Mouse (Mus musculus): ENCODE results near the gene Ank2. TPM values are rescaled to one million over a fixed set of nuclear protein-coding genes. Genes with fewer than 3 reads are reported as not detected.

Ank2 gene
- total and polyA plus RNA-seq, 2 experiments: 1.2 to 5.6 TPM

- Histone ChIP-seq H3K27me3 (ENCODE audit: control insufficient read depth, insufficient read depth, low read length) (no peaks in the 10 kb centered on the region), H3K36me3 (ENCODE audit: control insufficient read depth, insufficient read depth, low read length) (no peaks in the 10 kb centered on the region), H3K4me3 (ENCODE audit: insufficient read depth, low read depth, low read length) (peak overlapping the region; percentile 84), H3K9ac (ENCODE audit: low read depth, low read length) (peak overlapping the region; percentile 87), H3K4me1 (ENCODE audit: control insufficient read depth, insufficient read depth, low read length) (peaks cover 7% of the 10 kb centered on the region), H3K27ac (replicated peaks; ENCODE audit: insufficient read depth, low read depth, low read length) (peak overlapping the region; percentile 97), H3K79me2 (ENCODE audit: control insufficient read depth, insufficient read depth, low read length) (peaks cover 10% of the 10 kb centered on the region; the same call in 1 of the 2 replicates)
- WGBS: 20% methylated on average over 9 of the region's 9 CpGs
- no peak for TF ChIP-seq POLR2A (IDR thresholded peaks at IDR 0.05; ENCODE audit: extremely low read depth, insufficient read depth, low read length)
- peak; percentile 20; the same call in 1 of the 2 replicates for TF ChIP-seq CTCF (IDR thresholded peaks at IDR 0.05; ENCODE audit: low read depth, low read length)
- peak; percentile 100 for DNase-seq (ENCODE audit: extremely low read depth, low read depth, low spot score)
Measured at GRCm38 (mm10) chr3:127004860-127005633, 494.1 kb downstream of the Ank2 start.

GRCm38 (mm10) chr3:127003946-127004345 is 495.2 kb downstream of the Ank2 start:
- no peaks in the 10 kb centered on the region for H3K36me3 ChIP-seq (ENCODE audit: control insufficient read depth, insufficient read depth, low read length)
- DNase-seq (ENCODE audit: extremely low read depth, low read depth, low spot score): no peak
- peaks cover 7% of the 10 kb centered on the region for H3K4me1 ChIP-seq (ENCODE audit: control insufficient read depth, insufficient read depth, low read length)
- no peaks in the 10 kb centered on the region for H3K27me3 ChIP-seq (ENCODE audit: control insufficient read depth, insufficient read depth, low read length)
- no peak for TF ChIP-seq CTCF (IDR thresholded peaks at IDR 0.05; ENCODE audit: low read depth, low read length)
- TF ChIP-seq POLR2A (IDR thresholded peaks at IDR 0.05; ENCODE audit: extremely low read depth, insufficient read depth, low read length): no peak
- H3K4me3 ChIP-seq (ENCODE audit: insufficient read depth, low read depth, low read length): no peak overlapping the region
- no peak overlapping the region for H3K27ac ChIP-seq (replicated peaks; ENCODE audit: insufficient read depth, low read depth, low read length)
- H3K9ac ChIP-seq (ENCODE audit: low read depth, low read length): no peak overlapping the region
- WGBS: 90% methylated on average over 11 of the region's 11 CpGs
- H3K79me2 ChIP-seq (ENCODE audit: control insufficient read depth, insufficient read depth, low read length): peaks cover 10% of the 10 kb centered on the region; the same call in 1 of the 2 replicates

- Histone ChIP-seq H3K79me2 (ENCODE audit: control insufficient read depth, insufficient read depth, low read length) (no peaks in the 10 kb centered on the region), H3K4me1 (ENCODE audit: control insufficient read depth, insufficient read depth, low read length) (no peaks in the 10 kb centered on the region), H3K27me3 (ENCODE audit: control insufficient read depth, insufficient read depth, low read length) (no peaks in the 10 kb centered on the region), H3K4me3 (ENCODE audit: insufficient read depth, low read depth, low read length) (no peak overlapping the region), H3K9ac (ENCODE audit: low read depth, low read length) (no peak overlapping the region), H3K27ac (replicated peaks; ENCODE audit: insufficient read depth, low read depth, low read length) (no peak overlapping the region), H3K36me3 (ENCODE audit: control insufficient read depth, insufficient read depth, low read length) (no peaks in the 10 kb centered on the region)
- 67% methylated on average over 7 of the region's 8 CpGs for WGBS
- TF ChIP-seq CTCF (IDR thresholded peaks at IDR 0.05; ENCODE audit: low read depth, low read length) (no peak), POLR2A (IDR thresholded peaks at IDR 0.05; ENCODE audit: extremely low read depth, insufficient read depth, low read length) (no peak)
- DNase-seq (ENCODE audit: extremely low read depth, low read depth, low spot score): no peak
Measured at GRCm38 (mm10) chr3:126998742-126999112, 500.4 kb downstream of the Ank2 start.

- no peaks in the 10 kb centered on the region for H3K27me3 ChIP-seq (ENCODE audit: control insufficient read depth, insufficient read depth, low read length)
- no peak for DNase-seq (ENCODE audit: extremely low read depth, low read depth, low spot score)
- H3K4me1 ChIP-seq (ENCODE audit: control insufficient read depth, insufficient read depth, low read length): no peaks in the 10 kb centered on the region
- TF ChIP-seq CTCF (IDR thresholded peaks at IDR 0.05; ENCODE audit: low read depth, low read length): no peak
- TF ChIP-seq POLR2A (IDR thresholded peaks at IDR 0.05; ENCODE audit: extremely low read depth, insufficient read depth, low read length): no peak
- H3K36me3 ChIP-seq (ENCODE audit: control insufficient read depth, insufficient read depth, low read length): no peaks in the 10 kb centered on the region
- no peak overlapping the region for H3K4me3 ChIP-seq (ENCODE audit: insufficient read depth, low read depth, low read length)
- no peak overlapping the region for H3K27ac ChIP-seq (replicated peaks; ENCODE audit: insufficient read depth, low read depth, low read length)
- WGBS: 69% methylated on average over 12 of the region's 12 CpGs
- H3K9ac ChIP-seq (ENCODE audit: low read depth, low read length): no peak overlapping the region
- no peaks in the 10 kb centered on the region for H3K79me2 ChIP-seq (ENCODE audit: control insufficient read depth, insufficient read depth, low read length)
Measured at GRCm38 (mm10) chr3:126998008-126998741, 501.0 kb downstream of the Ank2 start.

GRCm38 (mm10) chr3:126997391-126998007 is 501.7 kb downstream of the Ank2 start:
- WGBS: 55% methylated on average over 17 of the region's 17 CpGs
- Histone ChIP-seq H3K79me2 (ENCODE audit: control insufficient read depth, insufficient read depth, low read length) (no peaks in the 10 kb centered on the region), H3K4me1 (ENCODE audit: control insufficient read depth, insufficient read depth, low read length) (no peaks in the 10 kb centered on the region), H3K36me3 (ENCODE audit: control insufficient read depth, insufficient read depth, low read length) (no peaks in the 10 kb centered on the region), H3K27ac (replicated peaks; ENCODE audit: insufficient read depth, low read depth, low read length) (no peak overlapping the region), H3K27me3 (ENCODE audit: control insufficient read depth, insufficient read depth, low read length) (no peaks in the 10 kb centered on the region), H3K4me3 (ENCODE audit: insufficient read depth, low read depth, low read length) (no peak overlapping the region), H3K9ac (ENCODE audit: low read depth, low read length) (no peak overlapping the region)
- DNase-seq (ENCODE audit: extremely low read depth, low read depth, low spot score): no peak
- TF ChIP-seq POLR2A (IDR thresholded peaks at IDR 0.05; ENCODE audit: extremely low read depth, insufficient read depth, low read length) (no peak), CTCF (IDR thresholded peaks at IDR 0.05; ENCODE audit: low read depth, low read length) (peak; percentile 30; the same call in 1 of the 2 replicates)

All from liver, adult 2 months (tissue).